20 mouse cellular contexts compared by ENCODE assay signal in the genomic region with DNA sequence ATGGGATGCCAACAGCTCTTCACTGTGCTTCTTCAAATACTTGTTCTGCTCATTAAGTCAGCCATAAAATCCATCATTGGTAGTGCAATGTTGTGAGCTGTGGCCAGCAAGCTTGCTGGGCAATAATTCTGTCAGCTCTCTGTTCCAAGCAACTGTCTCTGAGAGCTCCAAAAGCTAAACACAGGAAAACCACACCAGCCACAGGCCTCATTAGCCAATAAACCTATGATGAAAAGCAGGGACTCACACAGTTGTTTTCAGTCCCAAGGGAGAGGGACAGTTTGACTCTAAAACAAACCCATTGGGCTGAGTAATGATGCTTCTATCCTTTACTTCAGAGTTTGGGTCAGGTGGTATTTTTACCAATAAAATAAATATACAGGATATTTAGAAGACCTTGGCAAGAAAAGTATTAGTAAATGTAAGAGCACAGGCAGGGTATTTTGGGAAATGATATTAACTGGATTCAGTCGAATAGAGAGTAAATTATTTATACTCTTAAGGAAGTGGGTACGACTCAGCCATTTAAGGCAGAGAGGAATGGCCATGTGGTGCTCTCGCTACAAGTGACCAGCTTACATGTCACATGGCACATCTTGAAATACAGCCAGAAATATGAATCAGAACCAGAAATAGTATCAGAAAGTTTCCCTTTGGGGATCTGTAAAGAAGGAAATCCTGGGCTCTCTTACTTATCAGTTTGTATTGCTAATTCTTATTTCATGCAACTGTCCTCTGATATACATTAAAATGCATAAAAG.
DNase-seq lines count a peak whose midpoint lies in the region; ATAC-seq lines count a peak whose summit lies in the region.
"Had no signal": no experiment of that assay in that cellular context is flagged by ENCODE, and none has a peak within 500 bp of the region (broad histone marks: within the 10 kb centered on the region; RNA-seq: fewer than 3 reads in every experiment).

No protein-coding gene starts in this region.

- WGBS in intestine, embryonic 16.5 days, result 53% methylated on average over 3 of the region's 3 CpGs
- 46% methylated on average over 3 of the region's 3 CpGs for WGBS in intestine, embryonic 15.5 days

- H3K4me2 ChIP-seq in intestine, embryonic 16.5 days (ENCODE audit: low read depth, low read length), result no peak overlapping the region
- no peak overlapping the region for H3K4me2 ChIP-seq in intestine, embryonic 15.5 days (replicated peaks)
- H3K4me2 ChIP-seq: embryonic facial prominence, embryonic 12.5 days; heart, embryonic 15.5 days; hindbrain, embryonic 13.5 days; lung, embryonic 15.5 days; midbrain, embryonic 13.5 days had no signal

- ATAC-seq in intestine, embryonic 16.5 days, result peak; percentile 36; the same call in 1 of the 2 replicates
- ATAC-seq in intestine, embryonic 15.5 days, result no peak
- ATAC-seq: forebrain, embryonic 16.5 days; inflammation-experienced regulatory T-cells, adult 6 months; midbrain, embryonic 13.5 days had no signal

- no peaks in the 10 kb centered on the region for H3K9me3 ChIP-seq in intestine, embryonic 16.5 days (ENCODE audit: control insufficient read depth, low read length)
- no peaks in the 10 kb centered on the region for H3K9me3 ChIP-seq in intestine, embryonic 15.5 days
- H3K9me3 ChIP-seq: embryonic facial prominence, embryonic 12.5 days; heart, embryonic 15.5 days; hindbrain, embryonic 13.5 days; lung, embryonic 15.5 days; midbrain, embryonic 13.5 days had no signal

- H3K27me3 ChIP-seq in intestine, embryonic 16.5 days (replicated peaks; ENCODE audit: control insufficient read depth, insufficient read depth, low read length), result no peaks in the 10 kb centered on the region
- no peaks in the 10 kb centered on the region for H3K27me3 ChIP-seq in intestine, embryonic 15.5 days (replicated peaks)
- H3K27me3 ChIP-seq: embryonic facial prominence, embryonic 12.5 days; heart, embryonic 15.5 days had no signal

- no peak overlapping the region for H3K27ac ChIP-seq in intestine, embryonic 16.5 days (ENCODE audit: low read length)
- no peak overlapping the region for H3K27ac ChIP-seq in intestine, embryonic 15.5 days
- H3K27ac ChIP-seq: embryonic facial prominence, embryonic 12.5 days; heart, embryonic 15.5 days; hindbrain, embryonic 13.5 days; liver, embryonic 14.5 days; lung, embryonic 15.5 days; midbrain, embryonic 13.5 days had no signal

- no peak overlapping the region for H3K4me3 ChIP-seq in intestine, embryonic 16.5 days (ENCODE audit: low read length)
- H3K4me3 ChIP-seq in intestine, embryonic 15.5 days (replicated peaks), result no peak overlapping the region
- H3K4me3 ChIP-seq: embryonic facial prominence, embryonic 12.5 days; erythroblast, embryonic 14.5 days; heart, embryonic 15.5 days; hindbrain, embryonic 13.5 days; lung, embryonic 15.5 days; midbrain, embryonic 13.5 days had no signal

- no peaks in the 10 kb centered on the region for H3K36me3 ChIP-seq in intestine, embryonic 16.5 days (ENCODE audit: control insufficient read depth, insufficient read depth, low read length)
- no peaks in the 10 kb centered on the region for H3K36me3 ChIP-seq in intestine, embryonic 15.5 days
- H3K36me3 ChIP-seq: embryonic facial prominence, embryonic 12.5 days; heart, embryonic 15.5 days; hindbrain, embryonic 13.5 days; lung, embryonic 15.5 days; midbrain, embryonic 13.5 days had no signal

- intact Hi-C loops in heart, postnatal 25 days (cut with DNase I), result no loop called here
- intact Hi-C loops in left cerebral cortex, postnatal 4 days (cut with DNase I), result no loop called here

- no peaks in the 10 kb centered on the region for H3K4me1 ChIP-seq in intestine, embryonic 16.5 days (ENCODE audit: control insufficient read depth, insufficient read depth, low read length)
- no peaks in the 10 kb centered on the region for H3K4me1 ChIP-seq in intestine, embryonic 15.5 days (replicated peaks)
- H3K4me1 ChIP-seq: embryonic facial prominence, embryonic 12.5 days; heart, embryonic 15.5 days; hindbrain, embryonic 13.5 days; lung, embryonic 15.5 days; midbrain, embryonic 13.5 days had no signal

- no peak overlapping the region for H3K9ac ChIP-seq in intestine, embryonic 16.5 days (ENCODE audit: low read depth, low read length)
- no peak overlapping the region for H3K9ac ChIP-seq in intestine, embryonic 15.5 days
- H3K9ac ChIP-seq: embryonic facial prominence, embryonic 12.5 days; heart, embryonic 15.5 days; hindbrain, embryonic 13.5 days; liver, embryonic 14.5 days; lung, embryonic 15.5 days; midbrain, embryonic 13.5 days had no signal

- DNase-seq in 3134 (ENCODE audit: extremely low read depth, insufficient read length, low spot score), result peak; percentile 57
- DNase-seq in Muller cell, postnatal 12 days (ENCODE audit: inconsistent ontology term), result peak; percentile 15
- DNase-seq in forelimb bud, embryonic 11.5 days (ENCODE audit: low read depth, low spot score), result peak; percentile 0
- no peak for DNase-seq in gastrocnemius, adult 18-20 months (ENCODE audit: low spot score)
- DNase-seq in heart, postnatal 25 days (ENCODE audit: low spot score), result no peak
- DNase-seq in left cerebral cortex, postnatal 4 days, result no peak
- DNase-seq: cerebellum, adult 8-10 months; gastrocnemius, postnatal 14 days; right cerebral cortex, postnatal 14 days had no signal

Comparison
In these comparisons a context has a peak if more than half of its experiments do, and no peak if none do; other contexts are left out.
1. DNase-seq: peak in 3134 (single experiment), Muller cell, postnatal 12 days (single experiment) and forelimb bud, embryonic 11.5 days (single experiment); none in gastrocnemius, adult 18-20 months (single experiment), heart, postnatal 25 days (single experiment) and left cerebral cortex, postnatal 4 days (single experiment).